Mouse (Mus musculus) gastrocnemius, postnatal 10 days (tissue): ENCODE data around the gene Abce1. TPM values are rescaled to one million over a fixed set of nuclear protein-coding genes. Genes with fewer than 3 reads are reported as not detected.
"Not testable (repeated sequence)": the region's sequence is repeated elsewhere in the genome, so short reads cannot be mapped to it uniquely, and the experiment has no call there.

ENCODE experiments used
- DNase-seq: peaks from one replicate; pipeline ENCODE4 v3.0.0; 2021; ENCODE audit warnings: mixed read lengths
- long read RNA-seq, 2 experiments: library from polyadenylated mRNA; stranded (forward); transcript quantifications; one replicate each; pipeline ENCODE4 v2.0.0; 2021
- total RNA-seq, 2 experiments: library from RNA; stranded (reverse); gene quantifications; 2 replicates each; pipeline ENCODE4 v1.2.3; 2021

Abce1 gene
- total RNA-seq = 10 to 100 TPM; 46.4 to 50.2 TPM
- long read RNA-seq, experiment 1, transcript Abce1-201 (18 exons, 3,793 nt) = major isoform, 66 of 76 reads
- long read RNA-seq, experiment 1, partial matches to known transcripts = 2 of 76 reads
- long read RNA-seq, experiment 1, other reads (novel, unspliced or antisense) = 8 of 76 reads
- long read RNA-seq, experiment 2, transcript Abce1-201 (18 exons, 3,793 nt) = major isoform, 49 of 60 reads
- long read RNA-seq, experiment 2, partial matches to known transcripts = 6 of 60 reads
- long read RNA-seq, experiment 2, other reads (novel, unspliced or antisense) = 5 of 60 reads

DNA sequence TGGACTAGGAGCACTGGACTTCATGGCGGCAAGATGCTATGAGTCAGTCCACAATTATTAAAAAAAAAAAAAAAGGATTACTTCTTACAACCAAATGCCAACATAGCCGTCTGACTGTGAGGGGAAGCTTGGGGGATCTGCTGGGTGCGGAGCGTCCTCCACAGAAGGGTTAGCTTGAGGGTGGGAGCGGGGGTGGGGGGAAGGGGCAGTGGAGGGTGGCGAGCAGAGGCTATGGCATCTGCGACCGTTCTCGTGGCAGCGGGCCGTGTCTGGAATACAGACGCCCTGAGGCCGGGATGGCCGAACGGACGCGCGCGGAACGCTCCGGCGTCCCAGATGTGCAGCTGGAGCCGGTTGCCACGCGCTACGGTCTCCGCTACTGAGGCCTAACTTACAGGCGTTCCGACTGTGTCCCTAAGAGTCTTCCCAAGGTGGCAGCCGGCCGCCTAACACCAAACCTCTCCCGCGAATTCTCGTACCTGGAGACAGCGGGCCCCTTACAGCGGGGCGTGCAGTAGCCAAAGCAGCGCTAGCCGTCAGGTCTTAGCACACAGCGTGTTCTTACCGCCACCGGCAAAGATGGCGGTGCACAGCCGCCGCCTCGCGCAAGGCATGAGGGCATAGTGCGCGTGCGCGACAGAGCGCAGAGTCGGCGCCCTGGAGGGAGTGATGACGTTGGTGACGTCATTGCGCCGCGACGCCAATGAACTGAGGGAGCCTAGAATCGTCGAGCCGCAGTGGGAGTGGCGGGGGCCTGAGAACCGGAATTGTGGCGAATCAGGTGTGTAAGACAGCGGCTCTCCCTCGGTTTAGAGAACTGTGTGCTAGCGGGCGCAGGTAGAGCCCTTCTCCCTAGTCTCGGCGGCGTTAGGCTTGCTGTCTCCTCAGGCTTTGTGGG, at the start of gene Abce1, which contains the start of gene Anapc10:
Abce1 (minus strand) TSS at position 677 of the 898 bp plus-strand sequence.
Anapc10 (plus strand) TSS at position 757 of the 898 bp plus-strand sequence.
- peak; percentile 99 for DNase-seq

DNA sequence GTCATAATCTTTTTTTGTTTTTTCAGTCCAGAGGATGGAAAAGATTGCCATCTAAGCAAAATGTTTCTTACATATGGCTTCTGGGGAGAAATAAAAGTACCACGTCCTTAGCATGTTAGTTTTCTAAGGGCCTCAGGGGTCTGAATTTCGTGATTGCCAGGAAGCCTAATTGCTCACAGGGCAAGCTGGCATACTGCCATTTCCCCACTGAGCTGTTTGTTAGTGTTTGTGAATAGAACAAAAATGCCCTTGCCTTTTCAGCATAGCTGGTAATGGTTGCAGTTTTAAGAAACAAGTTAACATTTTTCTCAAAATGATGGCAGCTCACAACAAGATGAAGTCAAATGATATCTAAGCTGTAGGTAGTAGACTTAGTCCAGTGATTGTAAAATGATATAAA, 38.8 kb upstream of the Abce1 start:
- DNase-seq = peak; percentile 8

GRCm38 (mm10) chr8:79748591-79748990, 37.1 kb upstream of the Abce1 start:
- DNase-seq = no peak

GRCm38 (mm10) chr8:79748171-79748570, 36.6 kb upstream of the Abce1 start:
- DNase-seq = no peak

DNA sequence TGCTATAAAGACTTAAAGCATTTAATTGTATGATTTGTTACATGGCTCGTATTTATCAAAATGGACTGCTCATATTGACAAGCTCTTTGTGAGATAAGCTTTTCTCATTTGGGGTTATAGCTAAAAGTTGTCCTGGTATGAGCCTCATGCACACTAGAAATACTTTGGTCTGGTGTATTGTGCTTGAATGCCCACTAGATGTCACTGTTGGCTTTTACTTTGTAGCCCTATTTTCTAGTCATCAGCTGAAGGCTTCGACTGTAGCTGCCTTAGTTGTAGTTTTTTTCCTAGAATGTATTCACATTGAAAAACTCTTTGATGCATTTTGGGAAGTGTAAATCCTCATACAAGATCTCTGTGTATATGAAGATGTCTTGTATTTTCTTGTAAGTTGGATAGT, 22.8 kb upstream of the Abce1 start:
- no peak for DNase-seq

DNA sequence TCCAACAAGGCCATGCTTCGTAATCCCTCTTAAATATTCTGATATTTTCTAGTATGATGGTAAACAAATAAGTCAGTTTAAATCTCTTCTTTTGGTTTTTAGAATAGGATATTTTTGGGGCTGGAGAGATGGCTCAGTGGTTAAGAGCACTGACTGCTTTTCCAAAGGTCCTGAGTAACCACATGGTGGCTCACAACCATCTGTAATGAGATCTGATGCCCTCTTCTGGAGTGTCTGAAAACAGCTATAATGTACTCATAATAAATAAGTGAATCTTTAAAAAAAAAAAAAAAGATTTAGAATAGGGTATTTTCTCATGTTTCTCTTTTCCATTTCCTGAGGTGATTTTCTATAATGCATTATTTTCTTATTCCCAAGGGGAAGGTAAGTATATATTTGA, 16.4 kb upstream of the Abce1 start:
- DNase-seq = no peak

- DNase-seq = no peak
These were observed 13.0 kb upstream of the Abce1 start for GRCm38 (mm10) chr8:79724589-79724988.

DNA sequence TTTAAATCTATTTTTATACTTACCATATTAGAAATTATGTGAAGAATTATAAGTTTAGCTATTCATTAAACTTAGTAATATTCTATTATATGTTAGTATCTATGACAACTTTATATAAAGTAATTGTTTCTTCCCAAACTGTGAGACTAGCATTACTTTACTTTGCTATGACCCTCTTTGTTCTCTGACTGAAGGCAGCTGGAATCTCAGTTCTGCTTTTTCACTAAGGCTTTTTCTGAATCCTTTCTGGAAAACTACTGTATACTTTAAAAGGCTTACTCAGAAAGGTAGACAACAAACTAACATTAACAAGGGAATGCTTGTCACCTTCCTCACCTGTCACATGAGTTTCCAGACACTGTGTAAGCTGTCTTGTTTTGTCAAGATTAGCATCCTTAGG, 11.8 kb upstream of the Abce1 start:
- DNase-seq = no peak

DNA sequence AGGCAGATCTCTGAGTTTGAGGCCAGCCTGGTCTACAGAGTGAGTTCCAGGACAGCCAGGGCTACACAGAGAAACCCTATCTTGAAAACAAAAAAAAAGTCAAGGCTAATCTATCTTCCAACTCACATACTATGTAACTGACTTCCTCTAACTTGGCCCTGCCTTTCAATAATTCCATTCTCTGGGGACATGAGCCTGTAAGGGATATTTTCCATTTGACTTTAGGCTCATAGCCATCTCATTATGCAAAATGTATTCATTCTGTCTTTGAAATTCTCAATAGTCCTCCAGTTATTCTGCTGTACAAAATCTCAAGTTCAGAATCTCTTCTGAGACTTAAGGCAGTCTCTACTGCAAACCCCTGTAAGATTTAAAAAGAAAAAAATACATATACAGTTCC, 10.0 kb upstream of the Abce1 start:
- DNase-seq = no peak

DNA sequence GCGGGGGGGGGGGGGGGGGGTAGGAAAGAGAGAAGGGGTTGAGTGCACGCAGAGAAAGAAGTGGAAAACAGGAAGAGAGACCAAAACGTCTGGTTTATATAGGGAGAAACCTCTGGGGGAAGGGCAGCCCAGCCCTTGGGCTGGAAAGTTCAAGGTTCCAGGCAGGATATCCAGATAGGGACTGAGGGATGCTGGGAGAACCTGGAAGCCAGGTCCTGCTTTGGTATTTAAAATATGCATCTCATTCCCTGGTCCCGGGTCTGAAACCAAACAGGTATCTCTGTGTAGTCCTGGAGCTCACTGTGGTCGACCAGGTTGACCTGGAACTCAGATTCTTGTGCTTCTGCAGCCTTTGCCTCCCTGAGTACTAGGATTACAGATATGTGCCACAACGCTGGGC, 1.1 kb upstream of the Abce1 start:
- no peak for DNase-seq

DNA sequence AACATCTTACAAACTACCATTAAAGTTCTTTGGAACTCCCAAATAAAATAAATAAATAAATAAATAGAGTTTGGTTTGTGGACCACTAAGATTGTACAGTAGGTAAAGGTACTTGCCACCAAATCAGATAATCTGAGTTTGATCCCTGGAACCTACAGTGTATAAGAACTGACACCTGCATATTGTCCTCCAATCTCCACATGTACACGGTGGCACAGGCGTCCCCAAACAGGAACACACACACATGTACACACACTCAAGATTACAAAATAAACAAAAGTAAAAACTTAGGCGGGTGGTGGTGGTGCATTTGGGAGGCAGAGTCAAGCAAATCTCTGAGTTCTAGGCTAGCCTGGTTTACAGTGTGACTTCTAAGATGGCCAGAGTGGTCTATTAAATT, 4.9 kb downstream of the Abce1 start:
- DNase-seq = no peak

GRCm38 (mm10) chr8:79692531-79692930, 19.0 kb downstream of the Abce1 start:
- no peak for DNase-seq

- not testable (repeated sequence) for DNase-seq
These were observed 25.6 kb downstream of the Abce1 start for GRCm38 (mm10) chr8:79685927-79686326.

- no peak for DNase-seq
These were observed 30.6 kb downstream of the Abce1 start for GRCm38 (mm10) chr8:79680965-79681364.

DNA sequence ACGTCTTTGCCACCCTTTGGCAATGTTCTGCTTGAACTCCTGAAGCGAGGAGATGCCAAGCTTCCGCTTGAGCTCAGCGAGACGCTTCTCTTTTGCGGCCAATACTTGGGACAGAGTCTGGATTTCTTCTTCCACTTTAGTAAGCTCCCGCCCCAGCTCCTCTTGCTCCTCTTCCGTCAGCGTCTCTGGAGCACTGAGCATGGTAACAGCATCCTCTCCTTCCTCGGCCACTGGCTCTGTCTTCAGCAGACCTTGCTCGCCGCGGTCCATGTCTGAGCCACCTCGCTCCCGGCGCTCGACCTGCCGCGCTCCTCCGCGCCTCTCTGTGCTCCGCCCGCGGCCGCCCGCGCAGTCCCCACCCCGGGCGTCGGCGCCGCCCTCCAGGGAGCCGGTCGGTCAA, 31.0 kb downstream of the Abce1 start:
- peak; percentile 30 for DNase-seq

- not testable (repeated sequence) for DNase-seq
These were observed 31.5 kb downstream of the Abce1 start for GRCm38 (mm10) chr8:79680083-79680482.

DNA sequence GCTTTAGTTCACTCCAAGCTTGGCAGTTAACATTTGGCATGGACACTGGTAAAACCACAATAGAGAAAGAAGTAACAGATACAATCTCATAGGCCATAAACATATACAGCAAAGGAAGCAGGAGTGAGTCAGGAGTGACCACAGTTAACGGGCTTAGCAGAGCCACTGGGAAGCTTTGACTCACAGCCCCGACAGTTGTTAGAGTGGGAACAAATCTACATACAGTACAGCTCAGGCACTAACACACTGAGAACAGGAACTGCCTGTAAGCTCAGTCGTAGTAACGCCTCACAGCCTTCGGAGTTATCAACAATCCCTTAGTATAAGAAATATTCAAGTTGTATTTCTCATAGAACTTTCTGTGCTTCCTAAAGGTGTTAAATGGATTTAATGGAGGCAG, 32.5 kb downstream of the Abce1 start:
- no peak for DNase-seq

DNA sequence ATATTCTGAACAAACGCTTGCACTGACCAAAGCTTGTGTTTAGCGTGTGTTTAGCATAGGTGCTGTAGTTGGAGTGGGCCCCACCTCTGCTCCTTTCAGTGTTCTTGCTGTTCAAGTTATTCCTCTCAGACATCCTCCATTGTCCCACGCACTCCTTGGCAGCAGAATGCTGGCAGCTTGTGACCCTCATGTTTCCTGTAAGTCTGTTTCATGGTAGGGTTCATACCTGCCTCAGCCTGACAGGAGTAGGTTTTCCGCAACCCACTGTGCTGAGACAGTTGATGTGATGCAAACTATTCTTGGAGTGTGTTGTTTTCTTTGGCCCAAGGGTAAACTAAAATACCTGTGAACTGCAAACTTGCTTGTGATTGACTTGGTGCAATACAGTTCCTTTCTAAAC, 35.1 kb downstream of the Abce1 start:
- no peak for DNase-seq

- not testable (repeated sequence) for DNase-seq
These were observed 52.8 kb downstream of the Abce1 start for GRCm38 (mm10) chr8:79658715-79659114.

DNA sequence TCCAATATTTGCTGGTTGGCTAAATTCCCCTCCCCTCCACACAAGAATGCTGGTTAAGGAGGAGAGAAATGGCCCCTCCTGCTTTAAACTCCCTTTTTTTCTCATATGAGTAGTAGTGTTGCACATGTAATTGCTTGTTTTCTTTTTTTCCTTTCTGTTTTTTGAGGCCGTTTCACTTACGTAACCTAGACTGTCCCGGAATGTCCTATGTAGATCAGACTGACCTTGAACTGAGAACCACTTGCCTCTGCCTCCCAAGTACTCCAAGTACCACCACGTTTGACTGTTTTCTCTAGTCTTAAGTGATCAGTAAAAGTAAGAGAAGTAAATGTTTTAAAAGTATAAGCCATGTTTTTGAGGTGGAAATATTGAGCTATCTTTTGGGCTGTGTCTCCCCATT, 57.8 kb downstream of the Abce1 start:
- DNase-seq = no peak

GRCm38 (mm10) chr8:79650158-79650814, 61.3 kb downstream of the Abce1 start:
- no peak for DNase-seq

- DNase-seq = no peak
These were observed 62.0 kb downstream of the Abce1 start for GRCm38 (mm10) chr8:79649569-79649968.

- DNase-seq = no peak
These were observed 70.4 kb downstream of the Abce1 start for GRCm38 (mm10) chr8:79641119-79641518.
